Mouse (Mus musculus) induced T-regulatory cell, adult 2 months (primary cell): ENCODE data around the gene Fam19a5.

Experiments used
- DNase-seq: peaks from one replicate; pipeline ENCODE4 v3.0.0-alpha.2; 2012; ENCODE audit warnings: low read depth

Fam19a5 gene

GRCm38 (mm10) chr15:87596731-87597130 lies 52.6 kb downstream of the Fam19a5 start:
- DNase-seq, result no peak

GRCm38 (mm10) chr15:87597149-87597548 lies 53.0 kb downstream of the Fam19a5 start:
- DNase-seq, result no peak

GRCm38 (mm10) chr15:87597766-87598165 lies 53.7 kb downstream of the Fam19a5 start:
- DNase-seq, result no peak

GRCm38 (mm10) chr15:87598636-87599035 lies 54.5 kb downstream of the Fam19a5 start:
- no peak for DNase-seq

GRCm38 (mm10) chr15:87603316-87603715 lies 59.2 kb downstream of the Fam19a5 start:
- no peak for DNase-seq

GRCm38 (mm10) chr15:87605504-87606280 lies 61.6 kb downstream of the Fam19a5 start:
- no peak for DNase-seq

GRCm38 (mm10) chr15:87606702-87607101 lies 62.6 kb downstream of the Fam19a5 start:
- no peak for DNase-seq

- no peak for DNase-seq
Observed at GRCm38 (mm10) chr15:87609236-87609635, 65.1 kb downstream of the Fam19a5 start.

GRCm38 (mm10) chr15:87623966-87624609 lies 80.0 kb downstream of the Fam19a5 start:
- DNase-seq, result no peak

- no peak for DNase-seq
Observed at GRCm38 (mm10) chr15:87624610-87625091, 80.6 kb downstream of the Fam19a5 start.

- no peak for DNase-seq
Observed at GRCm38 (mm10) chr15:87625236-87626023, 81.3 kb downstream of the Fam19a5 start.

GRCm38 (mm10) chr15:87635272-87635671 lies 91.2 kb downstream of the Fam19a5 start:
- no peak for DNase-seq

- no peak for DNase-seq
Observed at GRCm38 (mm10) chr15:87636407-87636806, 92.3 kb downstream of the Fam19a5 start.

GRCm38 (mm10) chr15:87637234-87637633 lies 93.1 kb downstream of the Fam19a5 start:
- no peak for DNase-seq

- DNase-seq, result no peak
Observed at GRCm38 (mm10) chr15:87638270-87638669, 94.2 kb downstream of the Fam19a5 start.

- DNase-seq, result no peak
Observed at GRCm38 (mm10) chr15:87646313-87647061, 102.4 kb downstream of the Fam19a5 start.

- DNase-seq, result no peak
Observed at GRCm38 (mm10) chr15:87649651-87650050, 105.6 kb downstream of the Fam19a5 start.

- no peak for DNase-seq
Observed at GRCm38 (mm10) chr15:87654551-87654950, 110.5 kb downstream of the Fam19a5 start.

GRCm38 (mm10) chr15:87656496-87657155 lies 112.5 kb downstream of the Fam19a5 start:
- DNase-seq, result no peak

GRCm38 (mm10) chr15:87659729-87660128 lies 115.6 kb downstream of the Fam19a5 start:
- no peak for DNase-seq

- no peak for DNase-seq
Observed at GRCm38 (mm10) chr15:87661954-87662353, 117.9 kb downstream of the Fam19a5 start.
